Mouse (Mus musculus): ENCODE measurements around the gene Nmur1.

DNA sequence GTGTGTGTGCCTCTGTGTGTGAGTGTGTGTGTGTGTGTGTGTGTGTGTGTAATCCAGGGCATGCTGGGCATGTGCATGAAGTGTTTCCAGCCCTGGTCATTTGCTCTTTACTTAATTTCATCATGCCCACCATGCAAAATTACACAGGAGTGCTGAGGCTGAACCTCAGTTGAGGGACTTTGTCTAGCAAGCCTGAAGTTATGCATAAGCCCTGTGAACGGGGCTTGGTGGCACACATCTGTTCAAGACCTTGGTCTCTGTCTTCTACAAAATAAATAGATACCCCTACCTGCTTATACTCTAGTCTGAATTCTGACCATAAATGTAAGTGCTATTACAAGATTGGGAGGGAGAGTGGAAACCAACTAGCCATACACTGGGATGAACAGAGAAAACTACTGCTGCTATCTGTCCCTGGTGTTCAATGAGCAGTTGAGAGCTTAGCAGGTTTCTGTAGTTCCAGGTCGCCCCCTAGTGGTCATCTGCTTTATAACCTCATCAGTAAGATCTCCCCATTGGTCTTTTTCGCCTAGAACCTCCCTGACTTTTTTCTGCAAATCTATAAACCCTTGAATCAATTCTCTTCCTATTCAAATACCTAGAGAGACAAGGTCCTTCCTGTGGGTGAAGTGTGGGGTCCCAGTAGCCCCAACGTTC, 86.7 kb downstream of the Nmur1 start:
- TF ChIP-seq CTCF (IDR thresholded peaks at IDR 0.05; ENCODE audit: low read depth, low read length) (no peak), POLR2A (IDR thresholded peaks at IDR 0.05; ENCODE audit: borderline replicate concordance, low read depth, low read length) (no peak)
